Mouse (Mus musculus) embryo, embryonic 10 days (tissue): ENCODE measurements around the gene Hnrnpul1.
A peak's percentile ranks its signal among the peaks of the same experiment; 100 is the strongest.

Experiments used
- DNase-seq: peaks from one replicate; pipeline ENCODE4 v3.0.0-alpha.2; 2015; ENCODE audit warnings: low spot score

Gene Hnrnpul1

DNA sequence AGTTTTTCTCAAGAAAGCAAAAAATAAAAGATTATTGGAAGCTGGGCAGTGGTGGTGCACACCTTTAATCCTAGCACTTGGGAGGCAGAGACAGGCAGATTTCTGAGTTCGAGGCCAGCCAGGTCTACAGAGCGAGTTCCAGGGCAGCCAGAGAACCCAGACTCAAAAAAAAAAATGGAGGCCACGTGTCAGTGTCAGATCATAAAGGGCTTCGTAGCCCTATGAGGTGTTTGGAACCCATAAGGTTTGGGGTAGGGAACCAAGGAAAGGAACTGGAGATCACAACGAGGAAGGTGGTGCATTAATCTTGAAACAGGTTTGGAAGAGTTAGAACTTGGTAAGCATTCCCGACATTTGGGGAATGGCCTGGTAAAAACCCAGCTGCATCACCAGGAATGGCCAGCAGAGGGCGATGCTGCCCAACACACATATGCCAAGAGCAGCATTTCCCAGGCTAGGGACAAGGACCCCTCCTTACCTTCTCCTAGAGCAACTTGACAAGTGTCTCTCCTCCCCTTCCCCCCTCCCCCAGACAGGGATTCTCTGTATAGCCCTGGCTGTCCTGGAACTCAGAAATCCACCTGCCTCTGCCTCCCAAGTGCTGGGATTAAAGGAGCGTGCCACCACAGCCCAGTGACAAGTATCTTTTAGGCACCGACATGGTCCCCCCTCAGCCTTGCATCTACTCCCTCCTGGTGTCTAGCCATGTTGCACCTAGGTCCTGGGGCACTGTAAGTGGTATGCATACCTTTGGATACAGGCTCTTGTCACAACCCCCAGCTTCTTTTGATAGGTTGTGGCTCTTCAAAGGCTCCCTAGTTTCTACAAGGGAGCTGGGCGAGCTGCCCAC, 34.6 kb downstream of the Hnrnpul1 start:
- peak; percentile 89 for DNase-seq

GRCm38 (mm10) chr7:25718788-25719417, 35.7 kb downstream of the Hnrnpul1 start, which contains the start of gene Ccdc97:
Ccdc97 (minus strand) TSS chr7:25719088.
- DNase-seq: peak; percentile 95

- no peak for DNase-seq
These were observed 37.1 kb downstream of the Hnrnpul1 start for GRCm38 (mm10) chr7:25717478-25717877.

DNA sequence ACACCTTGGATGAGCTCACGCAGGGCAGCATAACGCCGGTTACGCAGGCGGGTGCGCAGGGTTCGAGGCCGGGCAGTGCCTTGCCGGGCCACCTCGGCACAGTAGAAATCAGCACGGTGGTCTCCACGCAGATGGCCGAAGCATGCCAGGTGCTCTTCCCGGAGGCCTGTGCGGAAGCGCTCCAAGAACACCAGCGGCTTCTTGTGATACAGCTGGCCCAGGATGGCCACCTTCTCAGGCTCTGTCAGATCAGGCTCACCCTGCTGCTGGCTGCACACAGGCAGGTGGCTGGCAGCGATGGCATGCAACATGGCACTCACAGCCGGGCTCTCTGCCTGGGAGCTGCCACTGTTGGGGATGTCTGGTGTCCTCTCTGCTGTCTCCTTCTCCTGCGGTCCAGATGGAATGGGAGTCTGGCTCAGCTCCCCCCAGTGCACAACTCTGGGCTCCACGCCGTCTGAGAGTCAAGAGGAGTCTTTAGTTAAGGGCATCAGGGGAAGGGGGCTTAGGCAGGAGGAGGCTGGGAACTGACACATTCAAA, 38.8 kb downstream of the Hnrnpul1 start:
- DNase-seq: no peak

DNA sequence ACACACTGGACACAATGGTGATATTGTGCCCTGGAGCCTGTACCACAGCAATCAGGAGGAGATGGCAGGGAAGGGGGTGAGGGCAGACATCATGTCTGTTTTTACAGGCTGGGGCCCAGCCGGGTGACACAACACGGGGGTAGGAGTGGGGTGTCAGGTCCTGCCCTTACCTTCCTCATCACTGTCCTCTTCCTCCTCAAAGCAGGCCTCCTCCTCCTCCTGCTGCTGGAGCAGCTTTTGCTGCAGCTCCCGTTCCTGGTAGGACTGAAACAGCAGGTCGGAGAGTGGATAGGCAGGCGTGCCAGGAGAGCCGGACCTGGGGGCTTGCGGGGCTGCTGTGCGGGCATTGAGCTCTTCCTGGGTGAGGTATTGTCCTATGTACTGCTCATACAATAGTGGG, 40.0 kb downstream of the Hnrnpul1 start:
- no peak for DNase-seq

DNA sequence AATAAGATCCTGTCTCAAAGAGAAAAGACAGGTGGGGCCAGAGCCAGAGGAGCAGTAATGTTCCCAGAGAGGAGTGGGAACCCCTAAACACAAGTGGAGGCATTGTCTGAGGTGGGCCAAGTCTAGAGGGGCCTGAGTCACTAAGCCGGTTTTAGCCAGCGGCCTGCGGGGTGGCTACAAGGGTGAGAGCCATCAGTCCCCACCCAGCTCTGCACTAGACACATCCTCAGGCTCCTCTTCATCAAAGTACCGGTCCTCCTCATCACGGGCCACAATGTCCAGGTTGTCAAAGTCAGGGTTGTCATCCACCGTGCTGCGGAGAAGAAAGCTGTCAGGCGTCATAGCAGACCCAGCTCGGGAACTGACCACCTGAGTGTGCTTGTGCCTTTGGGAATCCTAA, 41.8 kb downstream of the Hnrnpul1 start:
- DNase-seq: no peak

DNA sequence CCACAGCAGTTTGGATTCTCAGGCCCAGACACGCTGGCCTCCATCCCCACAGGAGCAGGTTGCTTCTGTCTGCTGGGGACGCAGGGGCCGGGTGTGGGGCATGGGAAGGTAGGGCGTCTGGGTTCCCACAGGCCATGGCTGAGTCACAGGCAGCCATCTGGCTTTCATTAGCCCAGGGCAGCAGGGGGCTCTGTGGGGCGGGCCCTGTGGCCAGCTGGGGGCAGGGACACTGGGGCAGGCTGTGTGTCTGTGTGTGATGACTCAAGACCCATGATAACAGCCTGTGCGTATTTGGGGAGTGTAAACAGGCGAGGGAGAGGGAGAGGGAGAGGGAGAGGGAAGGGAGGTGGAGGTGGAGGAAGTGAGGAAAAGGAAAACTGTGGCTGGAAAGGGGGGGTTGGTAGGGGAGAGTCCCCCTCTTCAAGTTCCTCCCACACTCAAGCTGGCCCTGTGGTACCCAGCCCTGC, 42.8 kb downstream of the Hnrnpul1 start:
- DNase-seq: peak; percentile 79

DNA sequence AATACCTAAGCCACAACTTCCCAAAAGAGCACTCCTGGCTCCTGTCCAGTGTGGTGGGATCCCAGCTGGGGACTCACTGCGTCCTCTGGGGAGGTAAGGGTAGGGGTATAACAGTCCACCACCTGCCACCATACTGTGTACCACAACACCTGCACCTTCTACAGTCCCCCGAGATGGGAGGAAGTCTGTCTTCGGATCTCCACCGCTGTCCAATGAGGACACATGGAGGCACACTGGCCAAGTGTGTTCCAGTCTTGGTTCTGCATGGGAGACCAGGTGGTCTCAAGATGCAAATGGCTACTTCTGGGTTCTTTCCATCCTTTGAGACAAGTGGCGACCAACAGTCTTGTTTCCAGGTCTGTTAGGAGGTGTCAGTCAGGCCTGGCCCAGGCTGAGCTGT, 43.4 kb downstream of the Hnrnpul1 start:
- no peak for DNase-seq

- DNase-seq: no peak
These were observed 43.9 kb downstream of the Hnrnpul1 start for GRCm38 (mm10) chr7:25710519-25711130.

GRCm38 (mm10) chr7:25709961-25710360, 44.6 kb downstream of the Hnrnpul1 start:
- no peak for DNase-seq

- no peak for DNase-seq
These were observed 46.8 kb downstream of the Hnrnpul1 start for GRCm38 (mm10) chr7:25707581-25708292.

DNA sequence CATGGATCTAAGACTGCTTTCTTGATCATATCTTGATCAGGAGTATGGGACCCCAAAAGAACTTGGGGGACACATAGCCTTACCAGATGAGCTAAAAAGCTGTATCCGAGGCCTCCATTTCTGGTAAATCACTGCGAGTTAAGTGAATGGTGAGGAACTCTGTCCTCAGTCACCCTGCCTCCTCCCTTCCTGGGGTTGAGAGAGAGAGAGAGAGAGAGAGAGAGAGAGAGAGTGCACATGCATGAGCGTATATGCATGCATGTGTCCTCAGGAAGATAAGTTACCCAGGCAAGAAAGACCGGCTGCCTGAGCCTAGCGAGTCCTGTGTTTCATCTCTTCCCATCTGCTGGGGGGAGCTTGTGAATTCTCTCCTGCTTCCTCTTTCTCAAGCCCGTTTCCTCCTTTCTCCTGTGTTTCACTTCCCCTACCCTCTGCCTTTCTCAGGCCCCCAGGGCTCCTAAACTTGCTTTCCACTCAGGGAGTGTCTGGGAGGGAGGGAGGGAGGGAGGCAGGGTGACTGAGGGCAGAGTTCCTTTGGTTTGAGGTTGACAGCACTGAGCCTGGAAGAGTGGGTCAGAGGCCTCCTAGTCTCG, 47.9 kb downstream of the Hnrnpul1 start:
- no peak for DNase-seq

DNA sequence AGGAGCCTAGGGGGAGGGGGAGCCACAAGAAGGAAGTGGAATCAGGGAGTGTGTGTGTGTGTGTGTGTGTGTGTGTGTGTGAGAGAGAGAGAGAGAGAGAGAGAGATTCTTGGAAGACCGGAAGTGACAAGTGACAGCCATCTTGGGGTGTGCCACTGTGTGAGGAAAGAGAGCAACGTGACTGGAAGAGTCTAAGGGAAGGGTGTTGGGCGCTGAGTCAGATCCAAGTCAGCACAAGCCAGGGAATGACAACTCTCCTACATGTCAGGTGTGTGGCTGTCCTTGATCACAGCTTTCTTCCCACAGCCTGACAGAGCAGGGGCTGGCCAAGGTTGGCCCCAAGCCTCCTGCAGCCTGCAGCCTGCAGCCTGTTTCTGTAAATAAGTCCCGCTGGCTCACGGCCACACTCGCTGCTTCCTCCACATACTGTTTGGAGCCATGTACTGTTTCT, 48.7 kb downstream of the Hnrnpul1 start:
- DNase-seq: no peak

DNA sequence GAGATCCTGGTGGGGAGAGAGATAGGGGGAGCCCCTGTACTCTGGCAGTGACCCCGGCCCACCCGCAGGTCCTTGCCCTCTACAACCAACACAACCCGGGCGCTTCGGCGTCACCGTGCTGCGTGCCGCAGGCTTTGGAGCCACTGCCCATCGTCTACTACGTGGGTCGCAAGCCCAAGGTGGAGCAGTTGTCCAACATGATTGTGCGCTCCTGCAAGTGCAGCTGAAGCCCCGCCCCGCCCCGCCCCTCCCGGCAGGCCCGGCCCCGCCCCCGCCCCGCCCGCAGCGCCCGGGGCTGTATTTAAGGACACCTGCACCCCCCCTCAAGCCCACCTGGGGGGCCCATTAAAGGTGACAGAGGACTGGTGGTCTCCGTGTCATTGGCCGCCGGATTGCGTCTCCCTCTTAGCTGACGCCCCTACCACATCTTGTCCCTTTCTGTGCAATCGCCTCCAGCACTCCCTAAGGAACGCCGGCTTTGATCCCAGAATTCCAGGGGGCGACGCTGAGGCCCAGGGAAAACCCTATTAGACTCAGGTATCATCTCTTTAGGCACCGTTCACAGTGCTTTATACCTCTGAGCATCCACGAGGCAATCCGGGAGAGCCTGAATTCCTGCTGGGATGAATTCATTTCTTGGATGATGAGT, 49.7 kb downstream of the Hnrnpul1 start:
- DNase-seq: no peak

DNA sequence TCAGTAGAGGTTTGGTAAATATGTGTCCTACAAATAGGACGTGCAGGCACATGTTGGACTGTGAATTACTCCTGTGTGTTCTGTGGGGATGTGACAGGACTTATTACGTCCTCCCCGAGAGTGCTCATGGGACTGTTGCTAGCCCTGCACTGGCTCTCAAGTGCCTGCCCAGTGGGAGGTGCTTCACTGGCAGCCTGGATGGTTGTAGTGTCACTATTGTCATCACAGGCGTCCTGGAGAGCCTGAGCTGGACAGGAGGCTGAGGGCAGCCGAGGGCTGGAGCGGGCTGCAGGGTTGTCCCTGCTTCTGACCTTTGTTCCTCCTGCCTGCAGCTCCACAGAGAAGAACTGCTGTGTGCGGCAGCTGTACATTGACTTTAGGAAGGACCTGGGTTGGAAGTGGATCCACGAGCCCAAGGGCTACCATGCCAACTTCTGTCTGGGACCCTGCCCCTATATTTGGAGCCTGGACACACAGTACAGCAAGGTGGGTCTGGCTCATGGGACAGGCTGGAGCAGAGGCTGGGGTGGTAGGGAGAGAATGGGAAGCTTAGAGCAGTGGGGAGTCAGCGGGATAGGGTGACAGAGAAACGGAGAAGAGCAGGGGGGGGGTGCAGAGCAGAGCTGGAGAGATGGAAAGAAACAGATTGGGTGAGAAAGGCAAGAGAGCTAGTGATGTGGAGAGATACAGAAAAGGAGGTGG, 50.6 kb downstream of the Hnrnpul1 start:
- DNase-seq: no peak

DNA sequence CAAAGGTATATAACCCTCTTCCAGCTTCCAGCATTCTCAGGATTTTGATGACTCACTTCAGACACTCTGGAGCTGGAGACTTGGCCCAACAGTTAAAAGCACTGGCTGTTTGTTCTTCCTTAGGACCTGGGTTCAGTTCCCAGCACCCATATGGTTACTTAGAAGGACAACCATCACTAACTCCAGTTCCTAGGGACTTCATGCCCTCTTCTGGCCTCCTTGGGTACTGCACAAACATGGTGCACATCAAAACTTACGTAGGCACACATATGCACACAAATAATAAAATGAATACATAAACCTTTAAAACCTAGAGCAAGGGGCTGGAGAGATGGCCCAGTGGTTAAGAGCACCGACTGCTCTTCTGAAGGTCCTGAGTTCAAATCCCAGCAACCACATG, 52.2 kb downstream of the Hnrnpul1 start:
- DNase-seq: no peak

GRCm38 (mm10) chr7:25700732-25701131, 53.8 kb downstream of the Hnrnpul1 start:
- DNase-seq: no peak

DNA sequence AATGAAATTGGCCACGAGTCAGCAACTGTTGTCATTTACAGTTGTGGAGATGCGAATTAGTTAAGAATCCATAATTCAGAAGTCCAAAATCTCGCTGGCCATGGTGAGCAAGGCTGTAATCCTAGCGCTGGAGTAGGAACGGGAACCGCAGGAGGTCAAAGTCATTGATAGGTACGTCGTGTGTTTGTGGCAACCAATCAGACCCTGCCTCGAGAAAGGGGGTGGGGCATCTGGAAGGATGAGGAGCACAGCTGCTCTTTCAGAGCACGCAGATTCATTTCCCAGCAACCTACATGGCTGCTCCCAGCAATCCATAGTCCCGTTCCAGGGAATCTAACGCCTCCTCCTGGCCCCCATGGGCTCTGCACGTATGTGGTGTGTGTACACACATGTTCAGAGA, 54.7 kb downstream of the Hnrnpul1 start:
- DNase-seq: no peak

DNA sequence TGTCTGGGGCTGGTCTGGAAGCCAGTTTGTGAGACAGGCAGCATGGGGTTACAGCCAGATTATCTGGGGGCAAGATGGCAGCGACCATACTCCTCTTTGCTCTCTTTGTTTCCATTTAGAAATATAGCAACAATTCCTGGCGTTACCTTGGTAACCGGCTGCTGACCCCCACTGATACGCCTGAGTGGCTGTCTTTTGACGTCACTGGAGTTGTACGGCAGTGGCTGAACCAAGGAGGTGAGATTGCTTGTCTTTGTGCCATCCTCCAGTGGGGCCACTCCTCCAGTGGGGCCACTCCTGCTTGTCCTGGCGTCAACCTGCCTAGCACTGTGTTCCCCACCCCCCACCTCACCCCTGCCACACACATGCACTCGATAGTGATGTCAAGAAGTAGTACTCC, 60.5 kb downstream of the Hnrnpul1 start:
- DNase-seq: no peak

DNA sequence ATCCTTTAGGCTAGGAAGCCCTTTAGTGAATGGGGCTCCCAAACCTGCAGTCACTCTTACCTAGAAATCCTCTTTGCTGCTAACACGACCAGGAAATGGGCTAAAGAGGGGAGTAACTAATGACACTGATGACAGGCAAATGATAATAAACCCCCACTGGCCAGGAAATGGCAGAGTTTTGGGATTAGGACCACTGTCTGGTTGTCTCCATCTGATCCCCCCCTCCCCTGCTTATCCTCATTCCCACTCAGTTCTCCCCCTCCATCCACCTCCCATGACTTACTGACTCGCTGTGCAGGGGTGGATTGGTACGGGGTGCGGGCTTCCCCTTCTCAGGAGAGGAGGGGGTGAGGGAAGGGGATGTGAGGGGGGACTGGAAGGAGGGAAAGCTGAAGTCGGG, 64.5 kb downstream of the Hnrnpul1 start:
- no peak for DNase-seq
